Mouse (Mus musculus) MEL (cell line): ENCODE results near the gene Gdpd3.

Source experiments
- EP300 ChIP-seq, 2 experiments: IDR thresholded peaks; 2 replicates each; pipeline ENCODE4 v1.6.1; 2011; ENCODE audit warnings: improper control_type of control experiment in 2 of 2, low read length in 2 of 2, low read depth in 1 of 2, mild to moderate bottlenecking in 1 of 2
- HCFC1 ChIP-seq: IDR thresholded peaks from 2 replicates; pipeline ENCODE4 v1.6.1; 2012; ENCODE audit warnings: low read depth, mild to moderate bottlenecking, inconsistent platforms, low read length, improper control_type of control experiment, moderate library complexity
- MAX ChIP-seq: IDR thresholded peaks from 2 replicates; pipeline ENCODE4 v1.6.1; 2011; ENCODE audit warnings: low read length, improper control_type of control experiment
- SIN3A ChIP-seq: IDR thresholded peaks from 2 replicates; pipeline ENCODE4 v1.6.1; 2012; ENCODE audit warnings: low read length, improper control_type of control experiment, inconsistent platforms
- UBTF ChIP-seq: IDR thresholded peaks from 2 replicates; pipeline ENCODE4 v1.6.1; 2012; ENCODE audit warnings: low read depth, mild to moderate bottlenecking, inconsistent platforms, low read length, improper control_type of control experiment, moderate library complexity, borderline replicate concordance; ENCODE audit not compliant: insufficient read depth
- ZC3H11A ChIP-seq: IDR thresholded peaks from 2 replicates; pipeline ENCODE4 v1.6.1; 2012; ENCODE audit warnings: low read depth, mild to moderate bottlenecking, inconsistent platforms, low read length, improper control_type of control experiment

DNA sequence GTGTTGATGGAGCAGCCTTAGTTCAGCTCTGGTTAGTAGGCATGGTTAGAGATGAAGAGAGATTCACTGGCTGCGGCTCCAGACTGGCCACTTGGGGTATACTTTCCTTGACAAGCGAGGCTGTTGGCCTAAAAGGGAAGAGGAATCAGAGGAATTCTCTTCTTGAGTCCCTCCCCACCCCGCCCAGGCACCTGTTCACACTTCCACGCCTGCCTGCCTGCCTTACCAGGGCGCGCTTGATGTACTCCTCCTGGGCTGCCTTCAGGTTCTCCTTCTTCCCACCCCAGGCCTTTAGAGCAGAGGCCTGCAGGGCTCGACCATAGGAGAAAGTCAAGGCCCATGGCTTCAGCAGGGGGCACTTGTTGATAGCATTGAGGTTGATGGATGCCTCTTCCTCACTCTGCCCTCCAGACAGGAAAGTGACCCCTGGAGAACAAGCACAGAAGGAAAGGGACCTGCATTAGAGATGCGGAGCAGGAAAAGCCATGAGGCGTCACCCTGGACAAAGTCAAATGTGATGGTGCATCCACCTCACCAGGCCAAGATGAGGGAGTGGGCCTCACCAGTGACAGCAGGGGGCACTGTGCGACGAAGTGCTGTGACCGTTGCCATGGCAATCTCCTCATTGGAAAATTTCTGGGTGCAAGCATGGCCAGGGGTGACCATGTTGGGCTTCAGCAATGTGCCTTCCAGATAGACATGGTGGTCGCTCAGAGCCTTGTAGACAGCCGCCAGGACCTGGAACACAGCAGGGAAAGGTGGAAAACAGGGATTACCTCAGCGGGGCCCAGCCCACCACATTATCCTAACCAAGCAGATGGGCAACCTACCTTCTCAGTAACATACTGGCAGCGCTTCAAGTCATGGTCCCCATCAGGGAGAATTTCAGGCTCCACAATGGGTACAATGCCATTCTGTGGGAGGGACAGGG is 29.5 kb downstream of the Gdpd3 start:
- TF ChIP-seq UBTF (no peak), EP300 (IDR thresholded peaks at IDR 0.05; ENCODE audit: low read depth in 1 of 2, low read length in 2 of 2) (no peak), SIN3A (peak; percentile 35; the same call in 1 of the 2 replicates), MAX (no peak), HCFC1 (no peak), ZC3H11A (no peak)
